8 mouse cellular contexts compared by ENCODE assay signal in the genomic region with DNA sequence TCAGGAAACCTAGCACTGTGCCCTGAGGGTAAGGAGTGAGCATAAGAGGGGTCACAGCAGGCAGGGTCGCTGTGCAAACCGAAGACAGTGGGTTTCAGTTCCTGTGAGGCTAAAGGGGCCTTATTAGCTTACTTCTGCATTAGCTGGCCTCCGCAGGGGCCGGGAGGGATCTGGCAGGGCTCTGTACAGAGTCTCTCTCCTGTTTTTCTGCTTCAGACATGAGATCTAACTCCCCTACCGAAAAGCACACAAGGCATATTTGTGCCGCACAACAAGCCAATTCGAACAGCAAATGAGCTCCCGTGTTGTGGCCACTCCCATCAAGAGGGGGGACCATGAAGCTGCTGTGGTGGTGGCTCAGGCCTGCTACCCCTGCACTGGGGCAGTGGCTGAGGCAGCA. TPM values are rescaled to one million over a fixed set of nuclear protein-coding genes. Genes with fewer than 3 reads are reported as not detected.
DNase-seq lines count a peak whose midpoint lies in the region; ATAC-seq lines count a peak whose summit lies in the region.

No protein-coding gene starts in this region.

- no peak overlapping the region for H3K27ac ChIP-seq in heart, embryonic 11.5 days (ENCODE audit: low read depth, low read length)
- no peak overlapping the region; the same call in 1 of the 2 replicates for H3K27ac ChIP-seq in limb, embryonic 11.5 days (replicated peaks; ENCODE audit: low read depth, low read length)
- peak overlapping the region; percentile 67 for H3K27ac ChIP-seq in stomach, embryonic 16.5 days (ENCODE audit: low read length)

- H3K9ac ChIP-seq in heart, embryonic 11.5 days (ENCODE audit: low read depth, low read length): peak overlapping the region; percentile 54; the same call in 1 of the 2 replicates
- H3K9ac ChIP-seq in limb, embryonic 11.5 days (ENCODE audit: low read length): peak overlapping the region; percentile 9; the same call in 1 of the 2 replicates
- peak overlapping the region; percentile 63 for H3K9ac ChIP-seq in stomach, embryonic 16.5 days (ENCODE audit: low read length)

- ATAC-seq in heart, embryonic 11.5 days (replicated peaks; ENCODE audit: insufficient number of reproducible peaks, low FRiP score, low TSS enrichment): no peak
- no peak for ATAC-seq in limb, embryonic 11.5 days (ENCODE audit: insufficient number of reproducible peaks, low FRiP score, low TSS enrichment, low read depth)
- no peak for ATAC-seq in stomach, embryonic 16.5 days (ENCODE audit: insufficient read depth, low FRiP score)

- 40% methylated on average over 8 of the region's 8 CpGs for WGBS in heart, embryonic 11.5 days (ENCODE audit: insufficient replicate concordance)
- WGBS in limb, embryonic 11.5 days: 32% methylated on average over 8 of the region's 8 CpGs
- 21% methylated on average over 8 of the region's 8 CpGs for WGBS in stomach, embryonic 16.5 days

- peak overlapping the region; percentile 51; the same call in 1 of the 2 replicates for H3K4me2 ChIP-seq in heart, embryonic 11.5 days
- H3K4me2 ChIP-seq in limb, embryonic 11.5 days (ENCODE audit: low read depth, severe bottlenecking): no peak overlapping the region
- H3K4me2 ChIP-seq in stomach, embryonic 16.5 days (ENCODE audit: low read depth, low read length): peak overlapping the region; percentile 11; the same call in 1 of the 2 replicates

- intact Hi-C loops in heart, postnatal 25 days (cut with DNase I): no loop called here

- no peaks in the 10 kb centered on the region for H3K9me3 ChIP-seq in heart, embryonic 11.5 days (replicated peaks; ENCODE audit: control insufficient read depth, low read length)
- no peaks in the 10 kb centered on the region for H3K9me3 ChIP-seq in limb, embryonic 11.5 days (ENCODE audit: control insufficient read depth, low read length)
- H3K9me3 ChIP-seq in stomach, embryonic 16.5 days (replicated peaks; ENCODE audit: control insufficient read depth, low read length): no peaks in the 10 kb centered on the region

- no peaks in the 10 kb centered on the region for H3K36me3 ChIP-seq in heart, embryonic 11.5 days (ENCODE audit: control insufficient read depth, insufficient read depth, low read length)
- H3K36me3 ChIP-seq in limb, embryonic 11.5 days (ENCODE audit: control insufficient read depth, insufficient read depth, low read length): no peaks in the 10 kb centered on the region; the same call in 1 of the 2 replicates
- H3K36me3 ChIP-seq in stomach, embryonic 16.5 days (ENCODE audit: control insufficient read depth, insufficient read depth, low read length): no peaks in the 10 kb centered on the region

- DNase-seq in heart, postnatal 25 days (ENCODE audit: low spot score): no peak
- DNase-seq in spleen, postnatal 36 days (ENCODE audit: low spot score in 2 of 2): peak; percentile 48 to 57
- no peak for DNase-seq in spleen, adult 12 weeks (ENCODE audit: low spot score)
- DNase-seq in limb, embryonic 11.5 days (ENCODE audit: low spot score): no peak
- no peak for DNase-seq in natural killer cell, adult 2 months (ENCODE audit: low spot score in 2 of 2)
- DNase-seq in T-cell, adult 2 months (ENCODE audit: low spot score): no peak

- H3K4me1 ChIP-seq in heart, embryonic 11.5 days (ENCODE audit: control insufficient read depth, insufficient read depth, low read length): peaks cover 43% of the 10 kb centered on the region
- H3K4me1 ChIP-seq in limb, embryonic 11.5 days (ENCODE audit: control insufficient read depth, insufficient read depth, low read length): peaks cover 12% of the 10 kb centered on the region
- peaks cover 30% of the 10 kb centered on the region for H3K4me1 ChIP-seq in stomach, embryonic 16.5 days (ENCODE audit: control insufficient read depth, insufficient read depth, low read length)

- no peak overlapping the region for H3K4me3 ChIP-seq in heart, embryonic 11.5 days (ENCODE audit: low read depth, low read length)
- H3K4me3 ChIP-seq in limb, embryonic 11.5 days (ENCODE audit: low read depth, low read length): no peak overlapping the region
- no peak overlapping the region for H3K4me3 ChIP-seq in stomach, embryonic 16.5 days (replicated peaks; ENCODE audit: low read length)

- 0 out of 2 replicates have a peak, but pooled peaks cover 2% of the 10 kb centered on the region for H3K27me3 ChIP-seq in heart, embryonic 11.5 days (ENCODE audit: control insufficient read depth, insufficient read depth, low read length)
- no peaks in the 10 kb centered on the region for H3K27me3 ChIP-seq in limb, embryonic 11.5 days (ENCODE audit: control insufficient read depth, insufficient read depth, low read length)
- no peaks in the 10 kb centered on the region for H3K27me3 ChIP-seq in stomach, embryonic 16.5 days (ENCODE audit: control insufficient read depth, insufficient read depth, low read length)

RNA-seq across cellular contexts. Expression of a gene that starts 5.6 kb away (rescaled TPM):
- polyA plus RNA-seq in heart, embryonic 11.5 days (2014; fragmentation: Nextera tagmentation; extraction: Ambion mirVana): 3.0 and 3.7 TPM in 2 replicates
- total RNA-seq in heart, postnatal 25 days (2021): 1 to 10 TPM; 6.7 to 7.3 TPM
- polyA plus RNA-seq in limb, embryonic 11.5 days (2014; fragmentation: Nextera tagmentation; extraction: Ambion mirVana): 1.4 and 1.5 TPM in 2 replicates
- polyA plus RNA-seq in stomach, embryonic 16.5 days (2015; fragmentation: Nextera tagmentation; extraction: Ambion mirVana): 6.8 and 8.2 TPM in 2 replicates

RNA-seq across cellular contexts. Expression of a gene that starts 18.3 kb away (rescaled TPM):
- polyA plus RNA-seq in heart, embryonic 11.5 days (2014; fragmentation: Nextera tagmentation; extraction: Ambion mirVana): not detected in 2 replicates
- total RNA-seq in heart, postnatal 25 days (2021): not detected
- not detected in 2 replicates for polyA plus RNA-seq in limb, embryonic 11.5 days (2014; fragmentation: Nextera tagmentation; extraction: Ambion mirVana)
- not detected in 2 replicates for polyA plus RNA-seq in stomach, embryonic 16.5 days (2015; fragmentation: Nextera tagmentation; extraction: Ambion mirVana)

RNA-seq across cellular contexts. Expression of a gene that starts 29.8 kb away (rescaled TPM):
- polyA plus RNA-seq in heart, embryonic 11.5 days (2014; fragmentation: Nextera tagmentation; extraction: Ambion mirVana): 256 and 259 TPM in 2 replicates
- 1 to 10 TPM in 1 of 2 experiments, under 1 TPM in 1; 0.73 to 1.3 TPM for total RNA-seq in heart, postnatal 25 days (2021)
- 400 and 435 TPM in 2 replicates for polyA plus RNA-seq in limb, embryonic 11.5 days (2014; fragmentation: Nextera tagmentation; extraction: Ambion mirVana)
- 230 and 247 TPM in 2 replicates for polyA plus RNA-seq in stomach, embryonic 16.5 days (2015; fragmentation: Nextera tagmentation; extraction: Ambion mirVana)

RNA-seq across cellular contexts. Expression of a gene that starts 53.0 kb away (rescaled TPM):
- 98.5 and 101 TPM in 2 replicates for polyA plus RNA-seq in heart, embryonic 11.5 days (2014; fragmentation: Nextera tagmentation; extraction: Ambion mirVana)
- total RNA-seq in heart, postnatal 25 days (2021): 1 to 10 TPM; 2.3 to 3.2 TPM
- 126 and 138 TPM in 2 replicates for polyA plus RNA-seq in limb, embryonic 11.5 days (2014; fragmentation: Nextera tagmentation; extraction: Ambion mirVana)
- polyA plus RNA-seq in stomach, embryonic 16.5 days (2015; fragmentation: Nextera tagmentation; extraction: Ambion mirVana): 120 and 128 TPM in 2 replicates

RNA-seq across cellular contexts. Expression of a gene that starts 53.2 kb away (rescaled TPM):
- 13.1 and 14.3 TPM in 2 replicates for polyA plus RNA-seq in heart, embryonic 11.5 days (2014; fragmentation: Nextera tagmentation; extraction: Ambion mirVana)
- total RNA-seq in heart, postnatal 25 days (2021): 1 to 10 TPM; 4.3 to 5.6 TPM
- polyA plus RNA-seq in limb, embryonic 11.5 days (2014; fragmentation: Nextera tagmentation; extraction: Ambion mirVana): 3.1 and 3.2 TPM in 2 replicates
- 6.8 and 8.5 TPM in 2 replicates for polyA plus RNA-seq in stomach, embryonic 16.5 days (2015; fragmentation: Nextera tagmentation; extraction: Ambion mirVana)

Comparison
In these comparisons a context has a peak if more than half of its experiments do, and no peak if none do; other contexts are left out.
1. DNase-seq: peak in spleen, postnatal 36 days (2 of 2); none in heart, postnatal 25 days (single experiment), spleen, adult 12 weeks (single experiment), limb, embryonic 11.5 days (single experiment), natural killer cell, adult 2 months (0 of 2) and T-cell, adult 2 months (single experiment).
2. H3K9ac ChIP-seq: peak in every context shown above with its lines; median percentile 63 in stomach, embryonic 16.5 days; 54 in heart, embryonic 11.5 days; 9 in limb, embryonic 11.5 days.